Mouse (Mus musculus): Measurements from ENCODE around the gene Rexo1. TPM values are rescaled to one million over a fixed set of nuclear protein-coding genes. Genes with fewer than 3 reads are reported as not detected.
A peak's percentile ranks its signal among the peaks of the same experiment; 100 is the strongest.

Gene Rexo1
- total RNA-seq, 2 experiments from 2014 or later: 71.7 to 78.9 TPM

DNA sequence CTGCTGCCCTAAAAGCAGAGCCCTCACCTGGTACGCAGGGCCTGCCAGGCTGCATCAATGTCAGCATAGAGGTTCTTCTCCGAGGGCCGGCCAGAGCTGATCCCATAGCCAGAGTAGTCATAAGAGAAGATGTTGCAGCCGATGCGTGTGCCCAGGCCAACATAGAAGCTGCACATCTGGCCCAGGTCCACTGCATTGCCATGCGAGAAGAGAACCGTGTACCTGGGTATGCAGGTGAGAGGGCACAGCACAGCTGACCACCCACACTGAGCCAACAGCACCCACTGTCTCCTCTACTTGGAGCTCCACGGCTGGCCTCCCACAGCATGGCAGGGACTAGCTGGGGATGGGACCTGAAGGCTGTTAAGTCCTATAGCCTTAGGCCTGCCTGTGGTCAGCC lies 24.2 kb upstream of the Rexo1 start:
- no peak for DNase-seq (ENCODE audit: low spot score in 2 of 2)

DNA sequence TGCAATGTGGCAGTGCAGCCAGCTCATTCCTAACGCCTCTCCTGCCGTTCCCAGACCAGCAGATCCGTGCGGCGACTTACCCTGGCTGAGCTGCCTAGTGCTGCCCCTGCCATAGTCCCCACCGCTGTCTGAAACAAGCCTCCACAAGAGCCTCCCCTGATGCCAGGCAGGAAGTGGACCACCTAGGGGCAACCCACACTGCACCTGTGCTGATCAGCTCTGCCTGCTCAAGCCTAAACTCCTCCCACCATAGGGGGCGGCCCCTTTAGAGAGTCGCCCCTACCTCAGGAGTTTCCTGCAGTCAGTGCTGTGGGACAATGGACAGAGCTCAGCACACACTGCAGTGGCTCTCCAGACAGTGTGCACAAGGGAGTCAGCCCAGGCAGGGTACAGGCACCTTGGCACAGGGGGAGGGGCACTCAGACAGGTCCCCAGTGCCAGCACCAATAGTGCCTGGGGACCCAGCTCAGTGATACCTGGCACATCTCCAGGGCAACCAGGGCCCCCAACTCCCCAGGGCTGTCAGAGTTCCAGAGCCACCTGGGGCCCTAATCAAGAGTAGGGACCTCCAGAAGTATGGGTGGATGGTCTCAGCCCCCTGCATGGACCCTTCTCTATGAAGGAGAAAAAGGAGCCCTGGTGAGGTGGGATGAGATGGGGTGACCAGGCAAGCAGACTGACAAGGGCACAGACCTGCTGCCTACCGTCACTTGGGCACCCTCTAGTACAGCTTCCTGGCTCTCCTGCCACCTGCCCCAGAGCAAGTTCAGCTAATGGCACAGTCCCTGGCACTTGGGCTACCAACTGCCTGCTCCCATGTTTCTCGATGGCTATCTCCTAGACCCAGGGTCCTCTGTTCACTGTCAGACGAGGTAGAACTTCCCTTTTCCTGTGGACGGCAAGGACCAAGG lies 23.5 kb upstream of the Rexo1 start:
- DNase-seq (ENCODE audit: low spot score in 2 of 2): no peak

- DNase-seq (ENCODE audit: low spot score in 2 of 2): no peak
These were observed 22.7 kb upstream of the Rexo1 start for GRCm38 (mm10) chr10:80584045-80584488.

GRCm38 (mm10) chr10:80583047-80583446 lies 21.7 kb upstream of the Rexo1 start:
- no peak for DNase-seq (ENCODE audit: low spot score in 2 of 2)

DNA sequence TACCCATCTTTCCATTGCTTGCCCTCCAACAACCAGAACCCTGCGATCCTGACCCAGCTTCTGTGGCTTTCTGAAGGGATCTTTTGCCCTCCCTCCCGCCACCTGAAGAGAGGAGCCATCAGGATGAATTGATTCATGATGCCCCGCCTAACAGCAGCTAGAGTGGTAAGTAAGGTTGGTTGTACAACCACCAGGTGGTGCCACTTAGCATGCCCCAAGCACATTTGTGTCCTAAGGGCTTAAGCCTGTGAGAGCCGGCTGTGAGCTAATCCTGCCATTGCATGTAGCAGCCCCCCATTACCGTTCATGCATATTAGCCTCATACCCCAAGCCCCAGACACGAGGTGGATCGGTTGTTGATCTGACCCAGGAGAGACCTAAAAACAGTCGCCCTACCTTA lies 17.6 kb upstream of the Rexo1 start:
- no peak for DNase-seq (ENCODE audit: low spot score in 2 of 2)

DNA sequence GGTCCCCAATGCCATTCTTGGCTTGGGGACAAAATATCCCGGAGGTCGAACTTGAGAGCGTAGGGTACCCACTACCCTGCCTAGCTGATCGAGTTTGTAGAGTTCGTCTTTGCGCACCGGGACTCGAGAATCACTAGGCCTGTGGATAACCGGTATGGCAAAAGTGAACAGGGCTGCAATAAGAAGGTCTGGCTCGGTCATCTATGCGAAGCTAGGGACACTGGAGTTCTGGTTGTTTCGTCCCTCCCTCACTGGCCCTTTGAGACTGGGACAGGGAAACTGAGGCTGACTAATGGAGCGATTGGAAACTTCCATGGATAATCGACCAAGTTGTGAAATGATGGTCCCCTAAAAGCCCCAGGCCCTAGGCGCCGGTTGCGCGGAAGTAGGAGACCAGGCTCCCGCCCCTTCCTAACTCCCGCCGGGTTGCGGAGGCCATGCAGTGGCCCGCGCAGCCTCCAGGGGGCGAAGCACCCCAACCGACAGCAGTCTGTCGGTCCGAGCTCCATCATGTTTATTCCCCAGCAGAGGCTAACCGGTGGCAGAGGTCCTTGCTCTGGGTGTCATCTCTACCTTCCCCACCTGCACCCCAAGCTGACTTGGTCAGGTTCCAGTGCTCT lies 16.9 kb upstream of the Rexo1 start:
- DNase-seq (ENCODE audit: low spot score in 2 of 2): peak; percentile 74 to 81

DNA sequence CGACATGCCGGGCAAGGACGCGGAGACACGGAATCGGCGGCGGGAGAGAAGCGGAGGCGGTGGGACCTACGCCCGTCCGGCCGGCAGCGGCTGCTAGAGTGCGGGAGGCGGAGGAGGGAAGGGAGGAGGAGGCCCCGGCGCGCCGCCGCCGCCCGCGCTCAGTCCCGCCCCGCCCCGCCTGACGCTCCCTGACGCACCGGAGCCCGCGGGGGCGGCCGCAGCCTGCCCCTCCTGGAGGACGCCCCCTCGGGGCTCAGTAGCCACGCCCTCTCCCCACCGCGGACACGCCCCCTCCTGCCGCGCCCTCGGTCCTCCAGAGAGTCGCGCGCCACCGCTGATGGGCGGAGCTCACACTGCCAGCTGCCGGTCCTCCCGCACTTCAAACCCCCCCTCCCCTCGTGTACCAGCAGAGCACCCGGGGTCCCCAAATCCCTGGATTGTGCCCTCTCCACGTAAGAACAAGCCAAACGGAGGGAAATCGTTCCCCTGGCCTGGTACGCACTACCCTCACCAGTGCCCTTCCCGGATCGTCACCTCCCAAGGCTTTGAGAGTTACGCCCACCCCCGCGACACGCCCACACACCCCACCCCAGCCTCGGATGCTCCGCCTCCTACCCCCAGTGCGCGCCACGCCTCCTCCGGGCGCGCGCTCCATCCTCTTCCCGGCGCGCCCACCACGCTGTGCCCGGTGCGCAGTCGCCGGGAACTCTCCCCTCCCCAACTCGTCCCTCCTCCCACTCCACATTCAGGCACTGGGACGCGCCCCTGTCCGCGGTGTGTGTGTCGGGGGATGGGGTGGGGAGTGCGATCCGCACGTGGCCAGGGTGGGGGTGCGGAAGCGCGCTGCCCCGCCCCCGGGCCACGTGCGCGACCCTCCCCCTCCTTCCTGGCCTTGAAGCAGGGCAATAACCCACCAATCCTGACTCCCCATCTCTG lies 16.1 kb upstream of the Rexo1 start, which contains the start of gene Klf16:
TSS of gene Klf16 (minus strand) at position 127 of the 936 bp plus-strand sequence.
- DNase-seq (ENCODE audit: low spot score in 2 of 2): peak; percentile 97 to 98

DNA sequence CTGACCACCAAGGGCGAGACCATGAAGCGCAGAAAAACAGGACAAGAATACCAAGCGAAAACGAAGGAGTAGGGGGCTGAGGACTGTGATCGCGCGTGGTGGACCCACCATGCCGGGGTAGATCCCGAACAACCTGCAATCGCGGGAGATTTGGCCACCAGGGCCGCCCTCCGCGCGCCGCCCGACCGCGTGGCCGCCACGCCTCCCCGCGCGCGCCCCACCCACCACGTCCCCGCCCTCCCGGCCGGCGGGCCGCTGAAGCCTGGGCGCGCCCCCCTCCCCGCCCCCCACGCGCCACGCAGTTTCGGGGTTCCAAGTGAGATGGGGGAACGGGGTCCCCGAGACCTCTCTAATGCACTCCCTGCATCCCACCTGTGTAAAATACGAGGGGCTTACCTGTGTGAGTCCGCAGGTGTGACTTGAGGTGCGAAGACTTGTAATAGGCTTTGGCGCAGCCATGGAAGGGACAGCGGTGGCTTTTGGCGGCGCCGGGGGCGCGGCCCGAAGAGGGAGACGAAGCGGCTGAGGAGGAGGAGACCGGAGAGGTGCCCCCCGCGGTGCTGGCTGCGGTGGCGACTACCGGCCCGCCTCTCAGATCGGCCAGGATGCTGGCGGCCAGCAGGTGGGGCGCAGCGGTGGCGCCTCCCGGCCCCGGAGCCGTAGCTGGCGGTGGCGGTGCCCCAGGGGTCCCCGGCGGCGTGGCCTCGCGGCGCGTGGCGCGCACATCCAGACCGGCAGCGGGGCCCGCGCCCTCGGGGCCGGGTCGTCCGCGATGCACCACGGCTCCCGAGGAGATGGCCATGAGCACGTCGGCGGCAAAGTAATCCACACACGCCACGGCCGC lies 15.2 kb upstream of the Rexo1 start:
- DNase-seq (ENCODE audit: low spot score in 2 of 2): peak in 1 of 2 experiments; percentile 48

DNA sequence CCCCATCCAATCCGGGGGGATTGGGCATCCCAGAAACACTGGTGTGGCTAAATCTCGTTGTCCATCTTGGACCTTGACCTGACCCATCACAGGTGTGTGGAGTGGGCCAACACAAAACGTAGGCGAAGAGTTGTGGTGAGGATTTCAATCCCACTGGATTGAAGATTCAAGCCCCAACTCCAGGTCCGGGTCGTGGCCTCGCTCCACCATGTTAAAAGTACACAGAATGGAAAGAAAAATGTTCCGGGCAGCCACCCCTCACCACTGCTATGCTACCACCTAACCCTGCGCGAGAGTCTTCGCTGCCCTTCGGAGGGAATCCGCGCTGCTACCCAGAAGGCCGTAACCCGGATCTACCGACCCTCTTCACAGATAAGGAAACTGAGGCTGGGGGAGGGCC lies 14.6 kb upstream of the Rexo1 start:
- no peak for DNase-seq (ENCODE audit: low spot score in 2 of 2)

DNA sequence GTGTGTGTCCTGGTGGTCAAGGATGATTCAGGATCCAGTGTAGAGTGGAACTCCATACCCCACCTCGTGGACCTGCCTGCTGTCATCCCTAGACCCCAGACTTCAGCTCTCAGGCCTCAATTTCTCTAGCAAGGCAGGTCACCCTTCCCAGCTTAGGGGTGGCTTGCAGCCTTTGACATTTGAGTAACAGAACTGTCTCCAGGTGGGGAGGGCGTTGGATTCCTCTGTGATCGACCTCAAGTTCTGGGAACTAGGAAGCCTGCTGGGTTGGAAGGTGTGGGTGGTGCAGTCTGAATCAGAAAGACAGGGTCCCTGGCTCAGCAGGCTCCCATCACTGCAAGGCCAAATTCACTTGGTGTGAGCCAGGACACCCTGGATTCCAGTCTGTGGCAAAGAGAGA lies 13.5 kb upstream of the Rexo1 start:
- DNase-seq (ENCODE audit: low spot score in 2 of 2): no peak

DNA sequence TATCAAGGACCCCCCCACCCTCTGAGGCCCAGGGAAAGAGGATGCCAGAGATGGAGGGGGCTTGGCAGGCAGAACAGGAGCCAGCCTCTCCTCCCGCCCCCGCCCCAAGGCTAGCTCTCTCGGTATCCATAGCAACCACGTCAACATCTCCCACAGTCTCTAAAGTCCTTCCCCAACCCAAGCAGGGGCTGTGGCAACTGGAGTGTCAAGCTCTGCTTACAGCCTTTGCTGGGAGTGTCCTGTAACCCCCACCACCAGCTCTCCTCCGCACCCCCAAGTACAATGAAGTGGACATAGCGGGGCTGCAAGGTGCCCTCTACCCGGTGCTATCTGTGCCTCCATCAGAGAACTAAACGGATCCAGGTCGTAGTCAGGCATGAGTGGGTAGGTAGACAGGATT lies 12.6 kb upstream of the Rexo1 start:
- DNase-seq (ENCODE audit: low spot score in 2 of 2): no peak

DNA sequence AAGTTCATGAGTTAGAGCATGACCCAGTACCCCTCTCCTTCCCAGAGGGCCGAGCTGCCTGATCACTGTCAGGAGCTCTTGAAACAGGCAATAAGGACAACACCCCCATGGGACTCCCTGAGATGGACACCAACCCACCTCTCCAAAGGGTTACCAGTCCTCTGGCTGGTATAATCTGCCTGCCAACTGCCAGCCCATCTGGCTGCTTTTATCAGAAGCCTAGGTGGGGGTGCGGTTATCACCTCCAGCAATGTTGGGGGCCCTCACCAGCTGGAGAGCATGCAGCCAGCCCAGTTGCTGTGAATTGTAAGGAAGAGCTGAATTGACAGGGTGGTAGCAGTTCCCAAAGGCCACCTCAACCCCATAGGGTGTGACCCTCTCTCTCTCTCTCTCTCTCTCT lies 11.1 kb upstream of the Rexo1 start:
- DNase-seq (ENCODE audit: low spot score in 2 of 2): no peak

DNA sequence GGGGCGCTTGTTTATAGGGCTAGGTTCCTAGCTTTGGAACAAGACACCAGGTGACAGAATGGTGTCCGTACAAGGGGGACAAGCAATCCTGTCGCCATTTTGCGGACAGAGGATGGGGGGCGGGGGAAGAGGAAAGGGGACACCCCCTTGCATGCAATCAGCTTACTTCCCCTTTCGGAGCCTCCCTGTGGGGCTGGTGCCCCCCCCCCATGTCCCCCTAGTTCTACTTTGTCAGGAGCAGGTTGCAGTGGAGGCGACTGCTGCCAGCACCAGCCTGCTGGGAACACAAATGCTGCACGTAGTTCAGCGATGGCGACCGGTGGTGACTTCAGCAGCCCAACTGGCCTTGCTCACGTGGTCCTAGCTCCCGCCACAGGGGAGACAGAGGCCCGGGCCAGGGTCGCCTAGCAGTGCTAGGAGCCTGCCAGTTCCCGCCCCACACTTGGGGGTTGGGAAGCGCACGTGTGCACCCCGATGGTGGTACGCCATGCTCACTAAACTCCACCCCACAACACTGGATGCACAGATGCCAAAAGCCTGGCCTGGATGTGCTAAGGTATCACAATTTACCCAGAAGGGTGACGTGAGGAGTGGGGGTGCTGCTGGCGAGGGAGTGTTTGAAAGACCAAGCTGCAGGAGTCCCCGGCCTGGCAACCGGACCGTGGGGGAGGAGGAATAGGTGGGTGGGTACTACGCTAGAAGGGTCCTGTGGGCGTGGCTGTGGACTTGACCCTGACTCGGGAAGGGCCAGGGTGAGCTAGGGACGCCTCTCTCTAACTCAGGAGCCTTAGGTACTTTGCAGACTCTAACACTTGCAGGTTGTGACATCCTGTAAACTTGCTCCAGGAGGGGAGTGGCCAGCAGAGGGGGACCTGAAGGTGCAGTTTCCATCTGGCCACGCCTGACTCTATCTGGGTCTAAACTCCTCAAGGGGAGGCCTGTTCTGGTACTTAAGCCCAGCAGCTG lies 9.8 kb upstream of the Rexo1 start:
- DNase-seq (ENCODE audit: low spot score in 2 of 2): no peak

DNA sequence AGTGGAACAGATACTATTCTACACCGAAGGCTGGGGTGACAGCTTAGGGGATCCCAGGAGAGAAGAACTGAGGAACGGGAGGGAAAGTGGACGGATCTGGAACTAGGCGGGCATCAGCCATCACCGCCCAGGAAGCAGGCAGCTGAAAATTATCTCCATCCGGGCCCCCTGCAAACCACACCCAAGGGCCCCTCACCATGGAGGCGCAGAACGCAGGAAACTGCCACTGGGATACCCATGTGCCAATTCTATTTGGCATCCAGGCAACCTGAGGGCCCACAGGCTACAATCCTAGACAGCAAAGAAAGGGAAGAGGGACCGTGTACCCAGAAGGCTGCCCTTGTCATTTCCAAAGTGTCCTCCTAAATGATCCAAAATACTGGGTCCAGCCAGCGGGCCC lies 9.1 kb upstream of the Rexo1 start:
- DNase-seq (ENCODE audit: low spot score in 2 of 2): no peak

DNA sequence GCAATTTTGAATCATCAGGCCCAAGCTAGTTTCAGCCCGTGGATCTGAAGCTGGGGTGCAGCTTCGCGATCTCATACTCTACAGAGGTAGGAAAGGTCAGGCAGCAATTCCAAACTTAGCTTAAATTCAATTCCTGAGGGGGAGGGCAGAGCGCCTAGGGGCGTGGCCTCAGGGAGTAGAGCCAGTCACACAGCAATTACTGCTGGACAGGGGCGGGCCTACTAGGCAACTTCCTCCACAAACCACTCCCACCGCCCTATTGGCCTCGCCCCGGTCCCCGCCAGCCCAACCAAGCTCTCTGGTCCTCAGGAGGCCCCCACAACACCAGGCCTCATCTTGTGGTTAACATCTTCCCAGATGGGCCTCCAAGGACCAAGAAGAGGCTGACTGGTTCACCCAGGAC lies 8.3 kb upstream of the Rexo1 start:
- no peak for DNase-seq (ENCODE audit: low spot score in 2 of 2)

DNA sequence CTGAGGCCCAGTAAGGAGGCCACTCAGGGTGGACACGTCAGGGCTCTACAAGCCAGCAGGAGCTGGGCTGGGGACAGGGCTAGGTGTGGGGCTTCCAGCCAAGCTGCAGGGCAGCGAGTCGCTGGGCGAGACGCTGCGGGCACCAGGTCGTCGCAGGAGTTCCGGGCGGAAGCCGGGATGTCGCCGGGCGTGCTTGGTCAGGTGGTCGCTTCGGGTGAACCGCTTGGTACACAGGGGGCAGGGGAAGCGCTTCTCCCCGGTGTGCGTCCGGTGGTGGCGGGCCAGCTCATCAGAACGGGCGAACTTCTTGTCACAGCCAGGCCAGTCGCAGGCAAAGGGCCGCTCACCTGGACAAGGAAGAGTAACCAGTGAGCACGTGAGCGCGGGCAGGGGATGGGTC lies 7.5 kb upstream of the Rexo1 start:
- no peak for DNase-seq (ENCODE audit: low spot score in 2 of 2)

GRCm38 (mm10) chr10:80566375-80567092 lies 5.2 kb upstream of the Rexo1 start:
- peak; percentile 71 to 78 for DNase-seq (ENCODE audit: low spot score in 2 of 2)

GRCm38 (mm10) chr10:80560621-80561020 lies 739 bp downstream of the Rexo1 start:
- no peak for DNase-seq (ENCODE audit: low spot score in 2 of 2)

GRCm38 (mm10) chr10:80559431-80559830 lies 1.9 kb downstream of the Rexo1 start:
- DNase-seq (ENCODE audit: low spot score in 2 of 2): no peak
